26 mouse cellular contexts compared by ENCODE assay signal in genomic region chr4:129068848-129069247, GRCm38 (mm10). TPM values are rescaled to one million over a fixed set of nuclear protein-coding genes. Genes with fewer than 3 reads are reported as not detected.
"Had no signal": no experiment of that assay in that cellular context is flagged by ENCODE, and none has a peak within 500 bp of the region (broad histone marks: within the 10 kb centered on the region; RNA-seq: fewer than 3 reads in every experiment).

No protein-coding gene starts in this region.

- ATAC-seq: liver, embryonic 12.5 days; midbrain, embryonic 13.5 days; midbrain, embryonic 16.5 days had no signal

- H3K4me3 ChIP-seq: limb, embryonic 10.5 days; limb, embryonic 13.5 days; liver, embryonic 12.5 days; liver, embryonic 15.5 days; midbrain, embryonic 10.5 days; midbrain, embryonic 13.5 days; neural tube, embryonic 12.5 days; neural tube, embryonic 15.5 days; stomach, embryonic 15.5 days had no signal

- DNase-seq: kidney, adult 18-20 months; kidney, adult 9 months; kidney, postnatal 14 days; kidney, postnatal 4 days; liver; lung, adult 18-20 months; right cerebral cortex, adult 18-20 months; right cerebral cortex, postnatal 14 days; spleen, adult 18-20 months; thymus, postnatal 25 days had no signal

- H3K9me3 ChIP-seq: limb, embryonic 10.5 days; limb, embryonic 13.5 days; liver, embryonic 12.5 days; liver, embryonic 15.5 days; megakaryocyte, embryonic 14.5 days; midbrain, embryonic 10.5 days; midbrain, embryonic 13.5 days; neural tube, embryonic 12.5 days; neural tube, embryonic 15.5 days; stomach, embryonic 15.5 days had no signal

- H3K4me1 ChIP-seq: limb, embryonic 10.5 days; liver, embryonic 12.5 days; midbrain, embryonic 10.5 days; midbrain, embryonic 13.5 days; neural tube, embryonic 12.5 days; stomach, embryonic 15.5 days had no signal

- H3K27me3 ChIP-seq: limb, embryonic 13.5 days; liver, embryonic 12.5 days; liver, embryonic 15.5 days; megakaryocyte, embryonic 14.5 days; midbrain, embryonic 13.5 days; neural tube, embryonic 12.5 days; neural tube, embryonic 15.5 days; stomach, embryonic 15.5 days had no signal

- H3K4me2 ChIP-seq: limb, embryonic 13.5 days; liver, embryonic 12.5 days; liver, embryonic 15.5 days; midbrain, embryonic 13.5 days; neural tube, embryonic 12.5 days; neural tube, embryonic 15.5 days; stomach, embryonic 15.5 days had no signal

- H3K27ac ChIP-seq: limb, embryonic 10.5 days; limb, embryonic 13.5 days; liver, embryonic 12.5 days; liver, embryonic 15.5 days; midbrain, embryonic 10.5 days; midbrain, embryonic 13.5 days; neural tube, embryonic 12.5 days; neural tube, embryonic 15.5 days; stomach, embryonic 15.5 days had no signal

RNA-seq across cellular contexts. Expression of gene Tmem54, which starts 36.5 kb away (rescaled TPM):
- total RNA-seq: layer of hippocampus, adult 18-20 months; layer of hippocampus, postnatal 25 days; left cerebral cortex, adult 18-20 months; left cerebral cortex, postnatal 25 days; monocyte, adult 5-6 weeks had no signal
- polyA plus RNA-seq: midbrain, embryonic 13.5 days; midbrain, embryonic 16.5 days; neural tube, embryonic 15.5 days had no signal

RNA-seq across cellular contexts. Expression of gene Hpca, which starts 53.0 kb away (rescaled TPM):
- total RNA-seq: monocyte, adult 5-6 weeks had no signal
